Mouse (Mus musculus): Measurements from ENCODE around the gene Chp1. TPM values are rescaled to one million over a fixed set of nuclear protein-coding genes. Genes with fewer than 3 reads are reported as not detected.
"Not testable (repeated sequence)": the region's sequence is repeated elsewhere in the genome, so short reads cannot be mapped to it uniquely, and the experiment has no call there.

The Chp1 gene
- polyA plus RNA-seq, 1 experiment = 67.9 TPM

DNA sequence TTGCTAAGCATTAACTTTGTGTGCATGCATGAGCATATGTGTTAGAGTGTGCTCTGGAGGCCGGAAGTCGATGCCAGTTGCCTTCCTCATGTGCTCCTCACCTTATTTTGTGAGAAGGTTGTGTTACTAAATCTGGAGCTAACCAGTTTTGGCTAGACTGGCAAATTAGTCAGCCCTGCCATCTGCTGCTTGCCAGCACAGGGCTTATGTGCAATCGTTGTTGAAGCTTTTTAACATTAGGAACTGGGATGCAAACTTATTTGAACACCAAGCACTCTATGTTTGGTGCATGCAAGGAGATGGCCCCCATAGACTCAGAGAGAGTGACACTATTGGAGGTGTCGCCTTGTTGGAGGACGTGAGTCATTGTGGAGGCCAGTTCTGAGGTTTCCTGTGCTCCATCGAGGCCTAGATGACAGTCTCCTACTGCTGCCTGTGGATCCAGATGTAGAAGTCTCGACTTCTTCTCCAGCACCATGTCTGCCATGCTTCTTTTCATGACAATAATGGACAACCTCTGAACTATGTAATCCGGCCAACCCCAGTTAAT lies 49.4 kb downstream of the Chp1 start:
- H3K36me3 ChIP-seq (ENCODE audit: control insufficient read depth, insufficient read depth) = peaks cover 46% of the 10 kb centered on the region
- no peak overlapping the region for H3K4me2 ChIP-seq (ENCODE audit: low read depth)
- no peak overlapping the region for H3K4me3 ChIP-seq
- H3ac ChIP-seq (ENCODE audit: control insufficient read depth, insufficient read length) = no peak overlapping the region
- peaks cover 61% of the 10 kb centered on the region for H3K79me2 ChIP-seq (ENCODE audit: control insufficient read depth, insufficient read depth)
- TF ChIP-seq MYOG (IDR thresholded peaks at IDR 0.05; ENCODE audit: control insufficient read depth in 1 of 3, insufficient read depth in 1 of 3, insufficient read length in 2 of 3, low read depth in 2 of 3) (no peak), E2F4 (IDR thresholded peaks at IDR 0.05; ENCODE audit: insufficient read depth) (no peak), POLR2AphosphoS2 (IDR thresholded peaks at IDR 0.05; ENCODE audit: insufficient read length, low read depth) (no peak), CEBPB (IDR thresholded peaks at IDR 0.05; ENCODE audit: insufficient read depth, poor library complexity, severe bottlenecking) (no peak), MAX (IDR thresholded peaks at IDR 0.05; ENCODE audit: low read depth) (no peak), USF1 (IDR thresholded peaks at IDR 0.05; ENCODE audit: low read depth) (no peak), POLR2A (IDR thresholded peaks at IDR 0.05; ENCODE audit: insufficient read length, low read depth) (no peak), MYOD1 (IDR thresholded peaks at IDR 0.05; ENCODE audit: control insufficient read depth in 1 of 3, insufficient read length in 2 of 3, low read depth in 2 of 3) (no peak), SRF (IDR thresholded peaks at IDR 0.05; ENCODE audit: control insufficient read depth, insufficient read length, low read depth) (no peak), TCF3 (IDR thresholded peaks at IDR 0.05; ENCODE audit: insufficient read length, low read depth) (no peak), TCF12 (IDR thresholded peaks at IDR 0.05; ENCODE audit: insufficient read depth, poor library complexity, severe bottlenecking) (no peak), REST (IDR thresholded peaks at IDR 0.05; ENCODE audit: insufficient read depth, insufficient read length) (no peak)
- no peaks in the 10 kb centered on the region for H3K27me3 ChIP-seq (ENCODE audit: control insufficient read depth, insufficient read depth, insufficient read length)

DNA sequence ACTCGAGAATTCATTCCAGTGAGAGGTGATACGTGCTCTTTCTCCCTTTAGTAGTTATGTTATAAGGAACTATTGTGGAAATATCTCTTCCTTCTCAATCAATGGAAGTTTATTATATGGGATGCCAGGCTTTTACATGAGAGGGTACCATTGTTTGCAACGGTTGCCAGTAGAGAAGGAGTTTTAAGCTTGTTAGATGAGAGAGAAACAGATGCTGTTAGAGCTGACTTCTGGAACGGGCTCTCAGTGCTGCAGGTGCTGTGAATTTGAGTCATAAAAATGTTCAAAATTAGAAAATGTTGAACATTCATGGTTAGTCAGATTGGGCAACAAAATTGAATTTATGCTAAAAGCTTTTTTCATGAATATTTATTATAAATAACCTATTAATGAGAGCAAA lies 53.5 kb downstream of the Chp1 start:
- Histone ChIP-seq H3K4me2 (ENCODE audit: low read depth) (no peak overlapping the region), H3ac (ENCODE audit: control insufficient read depth, insufficient read length) (no peak overlapping the region), H3K36me3 (ENCODE audit: control insufficient read depth, insufficient read depth) (peaks cover 59% of the 10 kb centered on the region), H3K27me3 (ENCODE audit: control insufficient read depth, insufficient read depth, insufficient read length) (no peaks in the 10 kb centered on the region), H3K79me2 (ENCODE audit: control insufficient read depth, insufficient read depth) (peaks cover 45% of the 10 kb centered on the region), H3K4me3 (no peak overlapping the region)
- TF ChIP-seq SRF (IDR thresholded peaks at IDR 0.05; ENCODE audit: control insufficient read depth, insufficient read length, low read depth) = no peak
- no peak for TF ChIP-seq MYOG (IDR thresholded peaks at IDR 0.05; ENCODE audit: control insufficient read depth in 1 of 3, insufficient read depth in 1 of 3, insufficient read length in 2 of 3, low read depth in 2 of 3)
- TF ChIP-seq REST (IDR thresholded peaks at IDR 0.05; ENCODE audit: insufficient read depth, insufficient read length) = no peak

DNA sequence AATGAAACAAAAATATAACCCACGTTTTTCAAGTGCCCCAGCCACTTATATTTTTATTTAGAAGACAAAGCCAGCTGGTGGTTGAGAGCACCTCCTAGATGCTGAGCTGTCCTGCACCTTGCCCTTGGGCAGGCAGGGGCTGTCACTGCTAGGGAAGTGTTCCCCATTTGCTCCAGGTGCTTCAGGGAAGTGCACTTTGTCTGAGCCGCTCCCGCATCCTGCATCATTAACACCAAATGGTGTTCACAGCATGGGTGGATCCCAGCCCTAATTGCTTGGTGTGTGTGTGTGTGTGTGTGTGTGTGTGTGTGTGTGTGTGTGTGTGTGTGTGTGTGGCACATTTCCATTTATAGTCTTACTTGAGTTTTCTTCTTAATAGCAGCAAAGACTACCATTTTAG lies 54.1 kb downstream of the Chp1 start:
- H3K27me3 ChIP-seq (ENCODE audit: control insufficient read depth, insufficient read depth, insufficient read length); H3ac ChIP-seq (ENCODE audit: control insufficient read depth, insufficient read length); H3K4me2 ChIP-seq (ENCODE audit: low read depth); H3K4me3 ChIP-seq: not testable (repeated sequence)
- H3K36me3 ChIP-seq (ENCODE audit: control insufficient read depth, insufficient read depth) = peaks cover 54% of the 10 kb centered on the region
- H3K79me2 ChIP-seq (ENCODE audit: control insufficient read depth, insufficient read depth) = peaks cover 40% of the 10 kb centered on the region

DNA sequence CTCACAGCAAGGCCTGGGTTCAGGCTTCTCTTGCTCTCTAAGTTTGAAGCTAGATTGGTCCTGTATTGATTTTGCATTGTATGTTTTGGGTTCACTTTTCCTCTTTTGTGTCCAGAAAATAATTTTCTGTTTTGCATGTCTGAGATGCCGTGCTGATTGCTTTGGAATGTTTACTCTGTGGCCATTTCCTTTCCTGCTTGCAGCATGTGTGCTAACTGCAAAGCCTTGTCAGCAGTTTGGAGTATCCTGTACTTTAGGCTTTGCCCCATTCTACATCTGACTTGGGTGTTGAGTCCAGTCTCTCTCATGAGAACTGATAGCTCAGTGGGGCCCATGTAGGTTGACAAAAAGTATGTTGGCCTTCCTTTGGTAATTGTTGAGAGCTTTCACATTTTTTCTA lies 55.0 kb downstream of the Chp1 start:
- Histone ChIP-seq H3K36me3 (ENCODE audit: control insufficient read depth, insufficient read depth) (peaks cover 56% of the 10 kb centered on the region), H3ac (ENCODE audit: control insufficient read depth, insufficient read length) (no peak overlapping the region), H3K4me3 (no peak overlapping the region), H3K4me2 (ENCODE audit: low read depth) (no peak overlapping the region), H3K79me2 (ENCODE audit: control insufficient read depth, insufficient read depth) (peaks cover 31% of the 10 kb centered on the region), H3K27me3 (ENCODE audit: control insufficient read depth, insufficient read depth, insufficient read length) (no peaks in the 10 kb centered on the region)
- TF ChIP-seq MAX (IDR thresholded peaks at IDR 0.05; ENCODE audit: low read depth) = no peak
- TF ChIP-seq USF1 (IDR thresholded peaks at IDR 0.05; ENCODE audit: low read depth) = no peak
- no peak for TF ChIP-seq POLR2AphosphoS2 (IDR thresholded peaks at IDR 0.05; ENCODE audit: insufficient read length, low read depth)
- TF ChIP-seq MYOG (IDR thresholded peaks at IDR 0.05; ENCODE audit: control insufficient read depth in 1 of 3, insufficient read depth in 1 of 3, insufficient read length in 2 of 3, low read depth in 2 of 3) = no peak
- no peak for TF ChIP-seq TCF3 (IDR thresholded peaks at IDR 0.05; ENCODE audit: insufficient read length, low read depth)
- TF ChIP-seq REST (IDR thresholded peaks at IDR 0.05; ENCODE audit: insufficient read depth, insufficient read length) = no peak
- no peak for TF ChIP-seq SRF (IDR thresholded peaks at IDR 0.05; ENCODE audit: control insufficient read depth, insufficient read length, low read depth)
- TF ChIP-seq MYOD1 (IDR thresholded peaks at IDR 0.05; ENCODE audit: control insufficient read depth in 1 of 3, insufficient read length in 2 of 3, low read depth in 2 of 3) = no peak
- no peak for TF ChIP-seq POLR2A (IDR thresholded peaks at IDR 0.05; ENCODE audit: insufficient read length, low read depth)
- TF ChIP-seq E2F4 (IDR thresholded peaks at IDR 0.05; ENCODE audit: insufficient read depth) = no peak
- no peak for TF ChIP-seq CEBPB (IDR thresholded peaks at IDR 0.05; ENCODE audit: insufficient read depth, poor library complexity, severe bottlenecking)
- TF ChIP-seq TCF12 (IDR thresholded peaks at IDR 0.05; ENCODE audit: insufficient read depth, poor library complexity, severe bottlenecking) = no peak

DNA sequence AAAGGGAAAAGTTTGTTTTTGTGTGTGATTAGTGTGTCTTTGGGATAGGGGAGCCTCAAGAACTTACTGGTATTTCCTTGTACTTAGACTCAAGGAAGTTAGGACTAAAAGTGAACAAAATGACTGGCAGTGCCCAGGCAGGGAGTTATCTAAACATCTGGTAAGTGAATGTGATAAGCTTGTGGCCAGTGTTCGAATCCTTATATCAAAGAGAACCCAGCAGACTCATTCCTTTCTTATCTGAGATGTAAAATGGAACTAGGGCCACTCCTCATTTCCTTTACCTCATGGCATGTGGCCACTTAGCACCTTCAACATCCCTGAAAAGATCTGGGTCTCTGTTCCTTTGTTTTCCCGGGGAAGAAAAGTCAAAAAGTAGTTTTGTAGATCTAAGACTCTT lies 56.4 kb downstream of the Chp1 start:
- H3K4me3 ChIP-seq = no peak overlapping the region
- peaks cover 20% of the 10 kb centered on the region for H3K79me2 ChIP-seq (ENCODE audit: control insufficient read depth, insufficient read depth)
- TF ChIP-seq CEBPB (IDR thresholded peaks at IDR 0.05; ENCODE audit: insufficient read depth, poor library complexity, severe bottlenecking) (no peak), POLR2A (IDR thresholded peaks at IDR 0.05; ENCODE audit: insufficient read length, low read depth) (no peak), TCF12 (IDR thresholded peaks at IDR 0.05; ENCODE audit: insufficient read depth, poor library complexity, severe bottlenecking) (no peak), TCF3 (IDR thresholded peaks at IDR 0.05; ENCODE audit: insufficient read length, low read depth) (no peak), USF1 (IDR thresholded peaks at IDR 0.05; ENCODE audit: low read depth) (no peak), E2F4 (IDR thresholded peaks at IDR 0.05; ENCODE audit: insufficient read depth) (no peak), MYOD1 (IDR thresholded peaks at IDR 0.05; ENCODE audit: control insufficient read depth in 1 of 3, insufficient read length in 2 of 3, low read depth in 2 of 3) (no peak), REST (IDR thresholded peaks at IDR 0.05; ENCODE audit: insufficient read depth, insufficient read length) (no peak), MYOG (IDR thresholded peaks at IDR 0.05; ENCODE audit: control insufficient read depth in 1 of 3, insufficient read depth in 1 of 3, insufficient read length in 2 of 3, low read depth in 2 of 3) (no peak), SRF (IDR thresholded peaks at IDR 0.05; ENCODE audit: control insufficient read depth, insufficient read length, low read depth) (no peak), POLR2AphosphoS2 (IDR thresholded peaks at IDR 0.05; ENCODE audit: insufficient read length, low read depth) (no peak)
- no peak overlapping the region for H3ac ChIP-seq (ENCODE audit: control insufficient read depth, insufficient read length)
- no peaks in the 10 kb centered on the region for H3K27me3 ChIP-seq (ENCODE audit: control insufficient read depth, insufficient read depth, insufficient read length)
- H3K4me2 ChIP-seq (ENCODE audit: low read depth) = no peak overlapping the region
- H3K36me3 ChIP-seq (ENCODE audit: control insufficient read depth, insufficient read depth) = peaks cover 46% of the 10 kb centered on the region

Data from myocyte (in vitro differentiated cells).